Mouse (Mus musculus): ENCODE data around the gene 9130213A22Rik. TPM values are rescaled to one million over a fixed set of nuclear protein-coding genes. Genes with fewer than 3 reads are reported as not detected.

Gene 9130213A22Rik
- polyA plus RNA-seq (2012; rRNA removed) = 0.14 and 0.25 TPM in 2 replicates

GRCm38 (mm10) chr11:69122336-69122951, at the start of gene 9130213A22Rik:
9130213A22Rik (minus strand) TSS chr11:69122589.
- no peak for DNase-seq (ENCODE audit: low read depth, low spot score)
- WGBS = 1% methylated on average over 63 of the region's 66 CpGs

DNA sequence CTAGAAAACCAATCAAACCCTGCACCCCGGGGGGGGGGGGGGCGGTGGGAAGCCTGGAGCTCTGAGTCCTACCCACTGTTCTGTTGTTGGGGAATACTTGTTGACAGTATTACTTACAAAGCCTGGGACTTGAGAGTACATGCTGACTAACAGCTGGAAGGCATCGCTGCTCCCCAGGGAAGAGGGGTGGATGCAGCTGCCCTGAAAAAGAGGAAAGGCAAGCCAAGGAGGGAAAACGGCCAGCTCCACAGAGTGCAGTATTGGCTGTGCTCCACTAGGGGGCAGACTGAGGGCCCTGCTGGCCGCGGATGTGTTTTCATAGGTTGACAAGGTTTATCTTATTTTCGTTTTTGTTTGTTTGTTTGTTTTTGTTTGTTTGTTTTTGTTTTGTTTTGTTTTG, 49.2 kb upstream of the 9130213A22Rik start:
- 26% methylated on average over 7 of the region's 7 CpGs for WGBS
- no peak for DNase-seq (ENCODE audit: low read depth, low spot score)

DNA sequence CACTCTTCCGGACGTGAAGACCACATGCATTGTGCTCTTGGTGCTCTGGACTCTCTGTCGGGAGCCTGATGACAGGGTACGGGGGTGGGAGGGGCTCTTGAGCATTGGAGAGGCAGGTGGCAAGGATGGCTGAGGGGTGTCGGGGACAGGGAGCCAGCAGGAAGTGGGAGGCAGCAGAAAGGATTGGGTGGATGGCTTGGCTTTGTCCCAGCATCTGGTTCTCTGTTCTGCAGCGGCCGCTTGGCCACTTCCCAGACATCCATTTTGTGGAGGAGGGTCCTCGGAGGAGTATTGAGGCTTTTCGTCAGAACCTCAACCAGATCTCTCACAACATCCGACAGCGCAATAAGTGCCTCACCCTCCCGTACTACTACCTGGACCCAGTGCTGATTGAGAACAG, 46.9 kb upstream of the 9130213A22Rik start:
- 87% methylated on average over 12 of the region's 12 CpGs for WGBS

GRCm38 (mm10) chr11:69156800-69157199, 34.4 kb upstream of the 9130213A22Rik start, which contains the start of gene Alox12b:
Alox12b (plus strand) TSS chr11:69156989.
- no peak for DNase-seq (ENCODE audit: low read depth, low spot score)
- WGBS = 7% methylated on average over 18 of the region's 18 CpGs

More for the DNA sequence above, 46.9 kb upstream of the 9130213A22Rik start:
- no peak for DNase-seq (ENCODE audit: low read depth, low spot score)

GRCm38 (mm10) chr11:69155351-69155750, 33.0 kb upstream of the 9130213A22Rik start:
- no peak for DNase-seq (ENCODE audit: low read depth, low spot score)
- 44% methylated on average over 1 of the region's 1 CpGs for WGBS

GRCm38 (mm10) chr11:69153831-69154230, 31.4 kb upstream of the 9130213A22Rik start:
- DNase-seq (ENCODE audit: low read depth, low spot score) = no peak
- WGBS = 73% methylated on average over 8 of the region's 8 CpGs

GRCm38 (mm10) chr11:69151004-69151403, 28.6 kb upstream of the 9130213A22Rik start:
- WGBS = 48% methylated on average over 6 of the region's 6 CpGs
- DNase-seq (ENCODE audit: low read depth, low spot score) = no peak

DNA sequence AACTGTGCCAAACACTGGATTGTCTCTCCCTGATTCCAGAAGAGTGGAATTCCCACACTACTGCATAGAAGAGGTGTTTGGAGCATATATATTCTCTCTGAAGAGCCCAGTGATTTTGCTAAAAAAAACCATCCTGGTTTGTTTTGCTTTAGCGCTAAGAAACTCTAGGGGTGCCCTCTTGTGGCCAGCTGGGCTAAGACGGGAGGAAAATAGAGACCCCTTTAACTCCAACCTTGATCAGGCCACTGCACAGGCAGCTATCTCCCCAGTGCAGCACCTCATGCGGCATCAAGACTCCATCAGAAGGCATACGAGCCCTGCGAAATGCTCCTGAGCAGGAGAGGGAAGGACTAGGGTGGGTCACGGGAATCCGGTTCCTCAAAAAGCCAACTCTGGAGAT, 28.1 kb upstream of the 9130213A22Rik start:
- DNase-seq (ENCODE audit: low read depth, low spot score) = no peak
- 2% methylated on average over 7 of the region's 7 CpGs for WGBS

DNA sequence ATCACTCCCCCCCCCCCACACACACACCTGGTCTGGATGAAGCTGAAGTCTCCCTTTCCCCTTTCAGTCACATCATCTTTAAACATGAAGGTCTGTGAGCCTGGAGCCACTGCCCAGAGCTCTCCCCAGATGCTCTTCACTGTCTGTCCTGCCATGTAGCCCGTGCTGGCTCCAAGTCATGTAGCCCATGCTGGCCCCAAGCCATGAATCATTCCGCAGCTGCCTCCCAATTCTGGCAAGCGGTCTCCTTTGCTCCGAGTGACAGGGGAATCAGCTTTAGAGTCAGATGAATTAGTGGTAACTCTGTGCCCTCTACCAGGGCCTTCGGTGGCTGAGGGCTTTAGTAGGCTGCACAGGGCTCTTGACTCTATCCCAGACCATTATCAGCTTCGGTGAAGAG, 27.3 kb upstream of the 9130213A22Rik start:
- 71% methylated on average over 6 of the region's 6 CpGs for WGBS
- DNase-seq (ENCODE audit: low read depth, low spot score) = no peak

DNA sequence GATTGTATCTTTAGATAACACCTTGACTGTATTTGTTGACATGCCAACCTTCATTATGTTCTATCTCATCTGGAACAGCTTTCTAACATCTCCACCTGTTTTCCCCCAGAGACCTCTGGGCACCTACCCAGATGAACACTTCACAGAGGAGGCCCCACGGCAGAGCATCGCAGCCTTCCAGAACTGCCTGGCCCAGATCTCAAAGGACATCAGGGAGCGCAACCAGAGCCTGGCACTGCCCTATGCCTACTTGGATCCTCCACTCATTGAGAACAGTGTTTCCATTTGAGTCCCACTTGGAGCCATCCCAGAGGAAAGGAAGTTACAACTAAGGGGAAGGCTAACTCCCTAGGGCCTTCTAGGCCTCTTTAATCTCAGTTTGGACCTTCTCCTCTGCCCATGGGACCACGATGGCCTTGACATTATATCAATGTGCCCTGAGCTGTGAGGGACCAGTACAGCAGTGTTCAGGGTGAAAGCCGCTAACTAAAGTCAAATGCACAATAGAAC, 26.1 kb upstream of the 9130213A22Rik start:
- WGBS = 86% methylated on average over 5 of the region's 5 CpGs
- no peak for DNase-seq (ENCODE audit: low read depth, low spot score)

DNA sequence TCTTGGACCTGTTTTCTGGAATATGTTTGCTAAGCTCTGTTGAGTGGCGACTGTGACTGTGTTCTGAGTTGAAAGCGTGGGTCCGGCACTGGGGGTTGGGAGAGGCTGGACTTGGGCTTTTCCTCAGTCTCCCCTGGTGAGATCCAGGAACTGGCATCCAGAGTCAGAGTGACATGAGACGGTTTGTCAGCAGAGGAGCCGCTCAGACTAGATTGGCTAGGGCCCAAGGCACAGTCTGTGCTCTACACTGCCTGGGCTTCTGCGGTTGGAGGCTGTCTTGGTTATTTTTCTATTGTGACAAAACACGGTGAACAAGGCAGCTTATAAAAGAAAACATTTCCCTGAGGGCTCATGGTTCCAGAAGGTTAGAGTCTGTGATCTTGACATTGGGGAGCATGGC, 25.2 kb upstream of the 9130213A22Rik start:
- 68% methylated on average over 7 of the region's 7 CpGs for WGBS
- no peak for DNase-seq (ENCODE audit: low read depth, low spot score)

DNA sequence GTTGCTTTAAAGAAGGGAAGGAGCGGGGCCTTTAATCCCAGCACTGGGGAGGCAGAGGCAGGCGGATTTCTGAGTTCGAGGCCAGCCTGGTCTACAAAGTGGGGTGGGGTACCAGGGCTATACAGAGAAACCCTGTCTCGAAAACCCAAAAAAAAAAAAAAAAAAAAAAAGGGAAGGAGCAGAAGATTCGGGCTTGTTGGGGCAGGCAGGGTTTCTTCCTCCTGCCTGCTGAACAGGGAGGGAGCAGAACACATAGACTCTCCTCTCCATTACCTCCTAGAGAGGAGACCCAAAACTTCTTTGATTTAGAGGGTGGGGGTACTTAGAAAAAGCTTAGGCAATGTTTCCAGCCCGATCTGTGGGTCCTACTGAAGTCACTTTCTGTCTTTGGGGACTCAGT, 13.0 kb upstream of the 9130213A22Rik start:
- no peak for DNase-seq (ENCODE audit: low read depth, low spot score)
- 85% methylated on average over 6 of the region's 6 CpGs for WGBS

- DNase-seq (ENCODE audit: low read depth, low spot score) = no peak
- WGBS = 36% methylated on average over 8 of the region's 8 CpGs
Observed at GRCm38 (mm10) chr11:69134622-69134968, 12.2 kb upstream of the 9130213A22Rik start.

DNA sequence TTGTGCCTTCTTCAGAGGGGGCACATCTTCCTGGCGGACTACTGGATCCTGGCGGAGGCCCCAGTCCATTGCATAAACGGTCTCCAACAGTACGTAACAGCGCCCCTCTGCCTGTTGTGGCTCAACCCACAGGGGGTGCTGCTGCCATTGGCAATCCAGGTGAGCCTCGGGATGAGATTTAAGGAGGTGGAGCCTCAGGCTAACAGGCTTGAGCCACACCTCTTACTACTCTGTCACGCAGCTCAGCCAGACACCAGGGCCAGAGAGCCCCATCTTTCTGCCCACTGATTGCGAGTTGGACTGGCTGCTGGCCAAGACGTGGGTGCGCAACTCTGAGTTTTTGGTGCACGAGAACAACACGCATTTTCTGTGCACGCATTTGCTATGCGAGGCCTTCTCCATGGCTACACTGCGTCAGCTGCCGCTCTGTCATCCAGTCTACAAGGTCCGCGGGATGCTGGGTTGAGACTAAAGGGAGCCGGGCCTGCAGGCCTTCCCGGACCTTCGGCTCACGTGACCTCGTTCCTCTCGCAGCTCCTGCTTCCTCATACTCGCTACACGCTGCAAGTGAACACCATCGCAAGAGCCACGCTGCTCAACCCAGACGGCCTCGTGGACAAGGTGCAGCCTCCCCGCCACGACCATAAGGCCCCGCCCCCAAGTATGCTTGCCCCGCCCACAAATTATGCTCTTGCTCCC, 11.7 kb upstream of the 9130213A22Rik start:
- DNase-seq (ENCODE audit: low read depth, low spot score) = no peak
- 2% methylated on average over 34 of the region's 34 CpGs for WGBS

DNA sequence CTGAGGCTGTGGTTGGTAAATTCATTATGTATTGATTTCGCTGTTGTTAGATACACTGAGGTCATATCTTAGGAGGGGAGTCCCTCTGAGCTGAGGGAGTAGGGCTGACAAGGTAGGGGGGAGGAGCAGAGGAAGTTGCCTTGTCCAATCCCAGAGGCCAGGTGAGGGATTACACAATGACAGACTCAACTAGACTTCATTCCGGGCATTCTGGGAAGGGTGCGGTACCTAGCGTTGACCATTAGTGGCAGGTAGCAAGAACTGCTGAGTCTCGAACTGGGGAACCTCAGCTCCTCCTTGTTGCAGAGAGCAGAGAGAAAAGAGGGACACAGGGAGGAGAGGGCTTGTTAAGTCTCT, 11.2 kb upstream of the 9130213A22Rik start:
- WGBS = 35% methylated on average over 5 of the region's 5 CpGs
- no peak for DNase-seq (ENCODE audit: low read depth, low spot score)

GRCm38 (mm10) chr11:69128426-69129122, 6.2 kb upstream of the 9130213A22Rik start:
- 73% methylated on average over 8 of the region's 8 CpGs for WGBS
- no peak for DNase-seq (ENCODE audit: low read depth, low spot score)

DNA sequence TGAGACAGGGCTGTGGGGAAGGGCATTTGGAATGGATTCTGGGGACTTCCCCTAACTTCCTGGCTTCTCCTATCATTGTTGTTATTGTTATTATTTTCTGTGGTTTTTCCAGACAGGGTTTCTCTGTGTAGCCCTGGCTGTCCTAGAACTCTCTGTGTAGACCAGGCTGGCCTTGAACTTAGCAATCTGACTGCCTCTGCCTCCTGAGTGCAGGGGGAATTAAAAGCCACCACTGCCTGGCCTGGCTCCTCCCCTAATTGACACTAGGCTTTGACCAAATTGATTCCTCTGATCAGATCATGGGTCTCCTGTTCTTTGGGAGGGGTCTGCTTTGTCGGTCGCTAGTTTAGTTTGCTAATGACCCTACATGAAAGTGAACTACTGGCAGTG, 4.3 kb upstream of the 9130213A22Rik start:
- DNase-seq (ENCODE audit: low read depth, low spot score) = no peak
- 64% methylated on average over 2 of the region's 2 CpGs for WGBS

DNA sequence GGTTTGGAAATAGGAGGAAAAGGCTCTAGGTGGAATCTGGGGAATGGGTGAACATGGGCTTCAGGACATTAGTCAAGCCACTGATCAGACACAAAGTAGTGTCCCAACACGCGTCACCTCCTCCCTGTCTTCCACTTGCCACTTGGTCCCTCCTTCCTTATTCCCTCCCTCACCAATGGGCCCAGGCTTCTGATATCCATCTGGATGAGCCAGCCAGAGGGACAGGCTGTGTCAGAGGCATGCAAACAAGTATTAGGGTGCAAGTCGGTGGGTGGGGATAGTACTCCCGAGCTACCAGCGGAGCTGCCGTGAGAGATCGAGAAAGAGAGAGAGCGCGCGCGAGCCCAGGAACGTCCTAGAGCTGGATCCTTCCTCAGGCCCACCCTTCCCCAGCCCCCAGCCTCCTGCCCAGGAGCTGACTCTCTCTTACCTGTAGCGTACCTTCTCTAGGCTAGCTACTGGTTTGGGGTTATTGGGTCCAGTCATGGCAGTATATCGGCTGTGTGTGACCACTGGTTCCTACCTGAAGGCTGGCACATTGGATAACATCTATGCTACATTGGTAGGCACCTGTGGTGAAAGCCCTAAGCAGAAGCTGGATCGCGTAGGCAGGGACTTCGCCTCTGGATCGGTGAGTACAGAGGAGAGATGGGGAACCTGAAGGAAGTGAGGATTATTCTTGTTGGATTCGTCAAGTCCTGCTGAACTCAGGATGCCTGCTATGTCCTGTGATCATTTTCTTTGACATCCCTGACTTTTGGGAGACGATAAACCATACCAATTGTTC, 3.7 kb upstream of the 9130213A22Rik start:
- DNase-seq (ENCODE audit: low read depth, low spot score) = no peak
- WGBS = 12% methylated on average over 20 of the region's 20 CpGs

DNA sequence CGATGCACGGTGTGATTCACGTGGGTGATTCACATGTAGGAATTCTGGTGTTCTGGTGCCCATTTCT, 3.3 kb upstream of the 9130213A22Rik start, which contains the start of gene Aloxe3:
Gene Aloxe3 (plus strand): TSS at position 45 of the 67 bp plus-strand sequence.
- no peak for DNase-seq (ENCODE audit: low read depth, low spot score)
- 0% methylated on average over 3 of the region's 3 CpGs for WGBS

- under 1% methylated on average over 24 of the region's 24 CpGs for WGBS
- no peak for DNase-seq (ENCODE audit: low read depth, low spot score)
Observed at GRCm38 (mm10) chr11:69125041-69125851, 2.9 kb upstream of the 9130213A22Rik start.

All from large intestine, adult 2 months (tissue).